Mouse (Mus musculus): ENCODE measurements around the gene Depdc5. TPM values are rescaled to one million over a fixed set of nuclear protein-coding genes. Genes with fewer than 3 reads are reported as not detected.

Gene Depdc5
- polyA plus RNA-seq (2014; fragmentation: Illumina TruSeq; extraction: RNeasy Lipid Tissue Mini Kit (QIAGEN cat#74804)), result 65.7 TPM

GRCm38 (mm10) chr5:32863253-32864228 is at the start of gene Depdc5:
Gene Depdc5, plus strand, starts transcription at chr5:32863701.

DNA sequence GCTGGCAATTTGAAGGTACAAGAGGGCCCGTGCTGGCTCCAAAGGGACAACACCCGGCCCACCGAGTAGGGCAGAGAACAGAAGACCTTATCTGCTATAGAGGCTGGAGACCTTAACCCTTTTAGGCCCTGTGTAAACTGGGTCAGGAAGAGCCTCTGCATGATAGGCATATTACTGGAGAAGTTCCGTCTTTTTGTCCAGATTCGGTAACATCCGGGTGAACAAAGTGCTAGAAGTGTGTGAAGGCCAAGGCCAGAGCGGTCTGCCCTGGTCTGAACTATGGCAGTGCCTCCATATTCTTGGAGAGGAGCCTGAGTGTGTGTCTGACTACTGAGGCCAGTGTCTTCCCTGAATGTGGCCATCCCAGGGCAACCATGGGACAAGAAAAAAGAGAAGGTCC is 36.5 kb upstream of the Depdc5 start, which contains the start of gene Gm20671:
Gene Gm20671 (minus strand): TSS at position 101 of the 400 bp plus-strand sequence.

GRCm38 (mm10) chr5:32853731-32854507 is 9.6 kb upstream of the Depdc5 start, which contains the start of gene Prr14l:
Gene Prr14l, minus strand, starts transcription at chr5:32854256.

DNA sequence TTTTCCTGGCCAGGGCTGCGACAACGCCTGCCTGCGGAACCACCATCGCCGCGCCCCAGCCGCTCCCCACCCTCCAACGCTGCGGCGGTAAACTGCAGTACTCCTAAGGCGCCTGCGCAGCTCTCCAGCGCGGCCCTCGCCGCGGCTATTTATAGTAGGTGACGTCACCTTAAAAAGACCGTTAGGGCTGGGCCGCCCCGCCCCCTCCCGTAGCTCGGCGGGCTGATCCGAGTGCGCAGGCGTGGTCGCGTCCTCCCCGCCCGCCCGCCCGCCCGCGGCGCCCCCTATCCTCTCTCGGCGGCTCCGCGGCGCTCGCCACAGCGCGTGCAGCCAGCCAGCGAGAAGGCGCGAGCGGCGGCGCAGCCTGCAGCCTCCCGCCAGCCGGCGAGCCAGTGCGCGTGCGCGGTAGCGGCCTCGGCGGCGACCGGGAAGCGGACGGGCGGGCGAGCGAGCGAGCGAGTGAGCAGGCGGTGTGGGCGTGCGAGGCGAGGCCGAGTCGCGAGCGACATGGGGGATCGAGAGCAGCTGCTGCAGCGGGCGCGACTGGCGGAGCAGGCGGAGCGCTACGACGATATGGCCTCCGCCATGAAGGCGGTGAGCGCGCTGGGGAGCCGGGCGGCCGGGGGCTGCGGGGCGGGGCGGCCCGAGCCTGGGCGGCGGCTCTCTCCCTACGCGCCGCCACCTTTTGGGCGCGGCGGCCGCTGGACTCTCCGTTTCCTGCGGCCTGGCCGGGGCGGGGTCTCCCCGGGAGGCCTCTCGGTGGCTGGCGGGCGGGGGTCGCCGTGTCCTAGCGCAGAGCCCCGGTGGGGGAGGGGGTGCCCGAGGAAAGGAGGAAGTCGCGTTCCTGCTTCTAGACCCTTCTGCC is 155.3 kb downstream of the Depdc5 start, which contains the start of gene Ywhah:
Gene Ywhah (plus strand): TSS at position 256 of the 865 bp plus-strand sequence.

Other genes starting within 250 kb of the Depdc5 start
- gene Pisd, start 78.1 kb upstream of the Depdc5 start, polyA plus RNA-seq (2014; fragmentation: Illumina TruSeq; extraction: RNeasy Lipid Tissue Mini Kit (QIAGEN cat#74804)), result 6.6 TPM
- gene Gm20671, start 36.6 kb upstream of the Depdc5 start, polyA plus RNA-seq (2014; fragmentation: Illumina TruSeq; extraction: RNeasy Lipid Tissue Mini Kit (QIAGEN cat#74804)), result not detected
- 23.1 TPM for gene Prr14l, start 9.4 kb upstream of the Depdc5 start, polyA plus RNA-seq (2014; fragmentation: Illumina TruSeq; extraction: RNeasy Lipid Tissue Mini Kit (QIAGEN cat#74804))
- 434 TPM for gene Ywhah, start 155.1 kb downstream of the Depdc5 start, polyA plus RNA-seq (2014; fragmentation: Illumina TruSeq; extraction: RNeasy Lipid Tissue Mini Kit (QIAGEN cat#74804))
- 0.14 TPM for gene Slc5a1, start 240.5 kb downstream of the Depdc5 start, polyA plus RNA-seq (2014; fragmentation: Illumina TruSeq; extraction: RNeasy Lipid Tissue Mini Kit (QIAGEN cat#74804))